Mouse (Mus musculus) intestine, embryonic 14.5 days (tissue): ENCODE data around the gene Sla2. TPM values are rescaled to one million over a fixed set of nuclear protein-coding genes. Genes with fewer than 3 reads are reported as not detected.
"Not testable (repeated sequence)": the region's sequence is repeated elsewhere in the genome, so short reads cannot be mapped to it uniquely, and the experiment has no call there.

ENCODE experiments used
- ATAC-seq: fragments of 200-750 bp; cut with Nextera tagmentation; replicated peaks from 2 replicates; pipeline ENCODE4 v1.8.0; 2017; ENCODE audit warnings: low read depth, moderate number of reproducible peaks, moderate TSS enrichment, moderate library complexity; ENCODE audit not compliant: low FRiP score, low TSS enrichment
- DNase-seq: peaks from one replicate; pipeline ENCODE4 v3.0.0-alpha.2; 2018; ENCODE audit warnings: low spot score
- H3K27ac ChIP-seq: fragments of 300-500 bp; sonication (generic); 2 replicates; pipeline ENCODE4 v1.5.1; 2014; ENCODE audit warnings: low read depth, mild to moderate bottlenecking, control low read depth
- H3K27me3 ChIP-seq: fragments of 300-500 bp; sonication (generic); replicated peaks from 2 replicates; pipeline ENCODE4 v1.6.1; 2014; ENCODE audit warnings: low read length, control low read depth; ENCODE audit not compliant: control insufficient read depth, insufficient read depth
- H3K36me3 ChIP-seq: fragments of 300-500 bp; sonication (generic); 2 replicates; pipeline ENCODE4 v1.6.1; 2014; ENCODE audit warnings: low read length, control low read depth; ENCODE audit not compliant: control insufficient read depth, insufficient read depth
- H3K4me1 ChIP-seq: fragments of 300-500 bp; sonication (generic); replicated peaks from 2 replicates; pipeline ENCODE4 v1.6.1; 2014; ENCODE audit warnings: low read length, control low read depth, mixed read lengths; ENCODE audit not compliant: control insufficient read depth, insufficient read depth
- H3K4me2 ChIP-seq: fragments of 300-500 bp; sonication (generic); 2 replicates; pipeline ENCODE4 v1.6.1; 2014; ENCODE audit warnings: low read length
- H3K4me3 ChIP-seq: fragments of 300-500 bp; sonication (generic); 2 replicates; pipeline ENCODE4 v1.5.1; 2014; ENCODE audit warnings: low read depth, low read length, control low read depth, mixed read lengths
- H3K9ac ChIP-seq: fragments of 300-500 bp; sonication (generic); 2 replicates; pipeline ENCODE4 v1.6.1; 2014; ENCODE audit warnings: mild to moderate bottlenecking, low read length
- H3K9me3 ChIP-seq: fragments of 300-500 bp; sonication (generic); 2 replicates; pipeline ENCODE4 v1.6.1; 2016; ENCODE audit warnings: low read length, control low read depth; ENCODE audit not compliant: control insufficient read depth
- WGBS: fragments of 180-500 bp; shearing (Covaris S2); extraction: QIAGEN DNeasy Blood & Tissue Kit; methylation state at CpG from one replicate; pipeline ENCODE4 v1.1.7; 2014; 5-methylcytosine and 5-hydroxymethylcytosine counted together
- polyA plus RNA-seq: library from polyadenylated mRNA; unstranded; fragments of >200 nt; fragmentation: Nextera tagmentation; extraction: Ambion mirVana; gene quantifications from 2 replicates; pipeline ENCODE4 v1.2.1, GENCODE M21; 2014

The Sla2 gene
- polyA plus RNA-seq, 1 experiment from 2014 or later = 0.51 TPM

- WGBS = 23% methylated on average over 4 of the region's 4 CpGs
- not testable (repeated sequence) for H3K4me2 ChIP-seq, H3K9ac ChIP-seq, H3K4me3 ChIP-seq, H3K36me3 ChIP-seq, H3K27ac ChIP-seq, DNase-seq, H3K9me3 ChIP-seq, ATAC-seq, H3K27me3 ChIP-seq, H3K4me1 ChIP-seq
These were observed 18.9 kb upstream of the Sla2 start for GRCm38 (mm10) chr2:156905931-156906330.

DNA sequence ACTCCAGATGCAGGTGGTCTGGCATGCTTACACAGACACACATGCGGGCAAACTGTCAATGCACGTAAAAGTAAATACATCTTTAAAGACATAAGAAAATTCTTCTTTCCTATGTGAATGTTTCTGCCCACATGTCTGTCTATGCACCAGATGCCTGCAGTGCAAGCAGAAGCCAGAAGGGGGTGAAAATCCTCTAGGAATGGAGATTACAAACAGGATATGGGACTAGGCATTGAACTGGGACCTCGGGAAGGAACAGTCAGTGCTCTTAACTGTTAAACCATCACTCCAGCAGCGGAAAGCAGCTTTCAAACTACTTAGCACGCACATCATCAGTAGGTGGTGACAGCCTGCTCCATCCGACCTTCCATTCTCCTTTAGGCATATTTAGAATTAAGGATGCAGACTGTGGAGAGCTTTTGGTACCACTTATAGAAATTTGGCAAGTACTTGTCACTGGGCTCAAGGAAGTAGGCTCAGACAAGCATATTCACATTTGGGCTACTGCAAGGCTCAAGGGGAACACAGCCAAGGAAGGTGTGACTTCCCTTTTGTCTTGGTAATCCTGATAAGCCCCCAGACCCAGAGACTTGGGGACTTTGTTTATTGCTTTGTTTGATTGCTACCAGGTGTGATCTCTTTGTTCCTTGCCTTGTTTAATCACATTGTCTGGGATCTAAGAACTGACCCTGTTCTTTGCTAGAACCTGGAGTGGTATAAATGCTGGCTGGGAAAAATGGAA is 18.2 kb upstream of the Sla2 start:
- H3K27ac ChIP-seq = no peak overlapping the region
- H3K36me3 ChIP-seq = no peaks in the 10 kb centered on the region
- no peak overlapping the region for H3K4me2 ChIP-seq
- H3K9me3 ChIP-seq = no peaks in the 10 kb centered on the region
- no peak overlapping the region for H3K4me3 ChIP-seq
- DNase-seq (peak; percentile 77), ATAC-seq (no peak)
- no peak overlapping the region for H3K9ac ChIP-seq
- 15% methylated on average over 6 of the region's 6 CpGs for WGBS
- H3K4me1 ChIP-seq = no peaks in the 10 kb centered on the region
- no peaks in the 10 kb centered on the region for H3K27me3 ChIP-seq

- H3K4me1 ChIP-seq = no peaks in the 10 kb centered on the region
- H3K27me3 ChIP-seq = no peaks in the 10 kb centered on the region
- DNase-seq = no peak
- ATAC-seq = no peak
- 28% methylated on average over 2 of the region's 2 CpGs for WGBS
- H3K4me3 ChIP-seq = no peak overlapping the region
- H3K36me3 ChIP-seq = no peaks in the 10 kb centered on the region
- H3K4me2 ChIP-seq = no peak overlapping the region
- no peak overlapping the region for H3K9ac ChIP-seq
- no peak overlapping the region for H3K27ac ChIP-seq
- no peaks in the 10 kb centered on the region for H3K9me3 ChIP-seq
These were observed 16.4 kb upstream of the Sla2 start for GRCm38 (mm10) chr2:156903367-156903766.

GRCm38 (mm10) chr2:156902411-156902810 is 15.4 kb upstream of the Sla2 start:
- not testable (repeated sequence) for H3K4me1 ChIP-seq, H3K27ac ChIP-seq, H3K9me3 ChIP-seq, ATAC-seq, H3K9ac ChIP-seq, H3K27me3 ChIP-seq, DNase-seq, H3K36me3 ChIP-seq, H3K4me3 ChIP-seq, H3K4me2 ChIP-seq
- WGBS = 68% methylated on average over 4 of the region's 4 CpGs

- Histone ChIP-seq H3K36me3 (no peaks in the 10 kb centered on the region), H3K4me2 (no peak overlapping the region), H3K9me3 (no peaks in the 10 kb centered on the region), H3K9ac (no peak overlapping the region), H3K27ac (no peak overlapping the region), H3K27me3 (no peaks in the 10 kb centered on the region), H3K4me3 (no peak overlapping the region), H3K4me1 (no peaks in the 10 kb centered on the region)
- DNase-seq (no peak), ATAC-seq (no peak)
- WGBS = 74% methylated on average over 6 of the region's 6 CpGs
These were observed 14.9 kb upstream of the Sla2 start for GRCm38 (mm10) chr2:156901883-156902282.

GRCm38 (mm10) chr2:156901344-156901743 is 14.4 kb upstream of the Sla2 start:
- no peak for DNase-seq
- H3K27me3 ChIP-seq = no peaks in the 10 kb centered on the region

GRCm38 (mm10) chr2:156899184-156899583 is 12.2 kb upstream of the Sla2 start:
- no peak overlapping the region for H3K4me3 ChIP-seq
- no peaks in the 10 kb centered on the region for H3K9me3 ChIP-seq
- H3K4me1 ChIP-seq = no peaks in the 10 kb centered on the region
- H3K36me3 ChIP-seq = no peaks in the 10 kb centered on the region
- no peak overlapping the region for H3K27ac ChIP-seq
- DNase-seq = no peak
- 68% methylated on average over 4 of the region's 4 CpGs for WGBS
- H3K27me3 ChIP-seq = no peaks in the 10 kb centered on the region
- no peak for ATAC-seq
- H3K4me2 ChIP-seq = no peak overlapping the region
- H3K9ac ChIP-seq = no peak overlapping the region

More at GRCm38 (mm10) chr2:156901344-156901743, 14.4 kb upstream of the Sla2 start:
- WGBS = 68% methylated on average over 2 of the region's 2 CpGs
- Histone ChIP-seq H3K9ac (no peak overlapping the region), H3K36me3 (no peaks in the 10 kb centered on the region), H3K4me3 (no peak overlapping the region), H3K27ac (no peak overlapping the region), H3K4me2 (no peak overlapping the region), H3K9me3 (no peaks in the 10 kb centered on the region), H3K4me1 (no peaks in the 10 kb centered on the region)
- ATAC-seq = no peak

DNA sequence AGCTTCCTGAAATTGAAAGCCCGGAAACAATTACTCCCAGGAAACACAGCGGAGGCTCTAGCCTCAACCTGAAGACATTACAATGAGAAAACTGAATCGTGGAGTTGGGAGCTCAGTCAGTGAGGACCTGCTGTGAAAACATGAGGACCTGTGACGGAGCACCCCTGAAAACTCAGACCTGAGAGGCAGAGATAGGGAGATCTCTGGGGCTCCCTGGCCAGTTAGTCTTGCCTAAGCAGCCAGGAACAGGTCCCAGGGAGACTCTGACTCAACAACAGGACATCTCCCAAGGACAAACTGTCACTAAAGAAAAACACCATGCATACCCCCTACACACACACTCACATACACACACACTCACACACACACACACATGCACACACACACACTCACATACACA is 11.4 kb upstream of the Sla2 start:
- no peak overlapping the region for H3K27ac ChIP-seq
- ATAC-seq (no peak), DNase-seq (no peak)
- WGBS = 54% methylated on average over 4 of the region's 4 CpGs
- no peaks in the 10 kb centered on the region for H3K36me3 ChIP-seq
- no peak overlapping the region for H3K9ac ChIP-seq
- H3K4me3 ChIP-seq = no peak overlapping the region
- no peaks in the 10 kb centered on the region for H3K4me1 ChIP-seq
- no peaks in the 10 kb centered on the region for H3K9me3 ChIP-seq
- H3K4me2 ChIP-seq = no peak overlapping the region
- H3K27me3 ChIP-seq = no peaks in the 10 kb centered on the region

GRCm38 (mm10) chr2:156897034-156897433 is 10.0 kb upstream of the Sla2 start:
- Histone ChIP-seq H3K4me1 (no peaks in the 10 kb centered on the region), H3K9me3 (no peaks in the 10 kb centered on the region), H3K27ac (no peak overlapping the region), H3K27me3 (no peaks in the 10 kb centered on the region), H3K4me3 (no peak overlapping the region), H3K36me3 (no peaks in the 10 kb centered on the region), H3K4me2 (no peak overlapping the region), H3K9ac (no peak overlapping the region)
- no peak for DNase-seq
- 84% methylated on average over 9 of the region's 9 CpGs for WGBS
- no peak for ATAC-seq
